Mouse (Mus musculus) thymus, adult 2 months (tissue): Measurements from ENCODE around the gene Camk2d.

ENCODE experiments used
- CTCF ChIP-seq: fragments of 200-500 bp; IDR thresholded peaks from 2 replicates; pipeline ENCODE4 v1.5.1; 2012; ENCODE audit warnings: mild to moderate bottlenecking, control low read depth, low read length, moderate library complexity, borderline replicate concordance; ENCODE audit not compliant: control insufficient read depth, poor library complexity, insufficient read depth; ENCODE audit errors: extremely low read depth
- POLR2A ChIP-seq: fragments of 200-500 bp; IDR thresholded peaks from 2 replicates; pipeline ENCODE4 v1.6.1; 2012; ENCODE audit warnings: mild to moderate bottlenecking, low read length, control low read depth, moderate library complexity; ENCODE audit not compliant: control insufficient read depth, poor library complexity, insufficient read depth; ENCODE audit errors: extremely low read depth

GRCm38 (mm10) chr3:126834641-126835167 lies 238.6 kb downstream of the Camk2d start:
- TF ChIP-seq POLR2A, result no peak
- no peak for TF ChIP-seq CTCF
